ENCODE assay signal across 8 mouse cellular contexts in the genomic region with DNA sequence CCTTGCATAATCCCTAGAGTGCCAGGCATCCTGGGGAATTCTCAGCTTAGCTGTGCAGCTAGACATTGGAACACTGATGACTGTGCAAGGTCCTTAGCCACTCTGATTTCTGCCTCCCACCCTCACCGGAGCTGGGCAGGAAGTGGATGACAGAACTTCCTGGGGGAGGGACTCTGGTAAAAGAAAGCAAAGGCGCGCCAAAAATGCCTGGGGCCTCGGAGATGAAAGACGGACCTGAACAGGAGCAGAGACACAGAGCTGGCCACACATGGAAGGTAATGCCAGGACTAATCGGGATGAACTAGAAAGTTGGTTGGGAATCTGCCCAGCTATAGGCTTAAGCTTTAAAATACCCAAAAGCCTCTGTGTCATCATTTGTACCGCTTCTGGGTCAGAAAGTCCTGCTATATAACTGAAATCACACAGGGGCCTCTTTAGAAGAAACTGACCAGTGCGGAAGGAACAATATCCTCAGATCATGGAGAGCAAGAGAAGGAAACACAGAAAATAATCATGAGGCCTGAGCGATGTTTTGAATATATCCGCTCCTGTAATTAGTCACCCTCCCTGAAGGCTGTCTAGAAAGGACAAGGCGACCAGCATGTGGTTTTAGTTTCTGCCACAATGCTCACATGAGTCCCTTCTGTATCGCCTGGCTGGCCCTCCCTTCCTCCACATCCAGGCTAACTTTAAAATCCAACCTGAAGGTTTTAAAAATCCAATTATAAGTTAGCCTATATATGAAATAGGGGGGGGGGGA. TPM values are rescaled to one million over a fixed set of nuclear protein-coding genes. Genes with fewer than 3 reads are reported as not detected.
DNase-seq lines count a peak whose midpoint lies in the region; ATAC-seq lines count a peak whose summit lies in the region.

Slfn3 (plus strand) TSS at position 197 of the 760 bp plus-strand sequence.

- no peak within 1 kb of the TSS for H3K27ac ChIP-seq in midbrain, embryonic 11.5 days (ENCODE audit: low read depth, low read length)
- no peak within 1 kb of the TSS for H3K27ac ChIP-seq in midbrain, embryonic 10.5 days (replicated peaks)
- H3K27ac ChIP-seq in liver, embryonic 16.5 days (ENCODE audit: low read length), result peak within 1 kb of the TSS; percentile 34
- no peak within 1 kb of the TSS for H3K27ac ChIP-seq in midbrain, embryonic 16.5 days (ENCODE audit: low read length)

- ATAC-seq in midbrain, embryonic 11.5 days (ENCODE audit: low FRiP score), result no peak
- ATAC-seq in liver, embryonic 16.5 days (ENCODE audit: low read depth), result peak; percentile 45
- ATAC-seq in midbrain, embryonic 16.5 days, result no peak

- H3K9ac ChIP-seq in midbrain, embryonic 11.5 days (ENCODE audit: low read length), result no peak within 1 kb of the TSS
- H3K9ac ChIP-seq in liver, embryonic 16.5 days (ENCODE audit: low read depth, low read length), result peak within 1 kb of the TSS; percentile 66
- H3K9ac ChIP-seq in midbrain, embryonic 16.5 days (ENCODE audit: low read depth, low read length), result no peak within 1 kb of the TSS

- no peaks in the 10 kb centered on the region for H3K4me1 ChIP-seq in midbrain, embryonic 11.5 days (ENCODE audit: control insufficient read depth, insufficient read depth, low read length)
- H3K4me1 ChIP-seq in midbrain, embryonic 10.5 days, result no peaks in the 10 kb centered on the region
- H3K4me1 ChIP-seq in liver, embryonic 16.5 days (ENCODE audit: control insufficient read depth, low read depth, low read length), result peaks cover 9% of the 10 kb centered on the region
- no peaks in the 10 kb centered on the region for H3K4me1 ChIP-seq in midbrain, embryonic 16.5 days (ENCODE audit: control insufficient read depth, insufficient read depth, low read length)

- H3K9me3 ChIP-seq in midbrain, embryonic 11.5 days (ENCODE audit: control insufficient read depth, low read length), result no peaks in the 10 kb centered on the region
- no peaks in the 10 kb centered on the region for H3K9me3 ChIP-seq in midbrain, embryonic 10.5 days (replicated peaks)
- H3K9me3 ChIP-seq in liver, embryonic 16.5 days (replicated peaks; ENCODE audit: control insufficient read depth, low read length), result no peaks in the 10 kb centered on the region
- H3K9me3 ChIP-seq in midbrain, embryonic 16.5 days (replicated peaks; ENCODE audit: control insufficient read depth, low read length, poor library complexity, severe bottlenecking), result no peaks in the 10 kb centered on the region

- H3K4me2 ChIP-seq in midbrain, embryonic 11.5 days, result no peak within 1 kb of the TSS
- H3K4me2 ChIP-seq in liver, embryonic 16.5 days (ENCODE audit: low read depth, low read length), result peak within 1 kb of the TSS; percentile 58
- no peak within 1 kb of the TSS for H3K4me2 ChIP-seq in midbrain, embryonic 16.5 days (ENCODE audit: low read length)

- intact Hi-C loops in heart, postnatal 36 days (cut with DNase I), result no loop called here

- no peaks in the 10 kb centered on the region for H3K36me3 ChIP-seq in midbrain, embryonic 11.5 days (ENCODE audit: control insufficient read depth, insufficient read depth, low read length)
- no peaks in the 10 kb centered on the region for H3K36me3 ChIP-seq in midbrain, embryonic 10.5 days
- H3K36me3 ChIP-seq in liver, embryonic 16.5 days (ENCODE audit: control insufficient read depth, insufficient read depth), result no peaks in the 10 kb centered on the region; the same call in 1 of the 2 replicates
- H3K36me3 ChIP-seq in midbrain, embryonic 16.5 days (ENCODE audit: control insufficient read depth, insufficient read depth, low read length), result no peaks in the 10 kb centered on the region

- H3K4me3 ChIP-seq in midbrain, embryonic 11.5 days (ENCODE audit: low read depth, low read length), result no peak within 1 kb of the TSS
- H3K4me3 ChIP-seq in midbrain, embryonic 10.5 days, result no peak within 1 kb of the TSS
- peak within 1 kb of the TSS; percentile 62 for H3K4me3 ChIP-seq in liver, embryonic 16.5 days (ENCODE audit: low read depth, low read length)
- no peak within 1 kb of the TSS for H3K4me3 ChIP-seq in midbrain, embryonic 16.5 days (ENCODE audit: low read depth, low read length)

- DNase-seq in midbrain, embryonic 11.5 days (ENCODE audit: low spot score, missing footprints), result peak; percentile 70
- DNase-seq in midbrain, embryonic 10.5 days (ENCODE audit: low spot score), result no peak
- DNase-seq in cerebellum, postnatal 14 days, result peak; percentile 11 to 28
- peak; percentile 55 to 57 for DNase-seq in heart, postnatal 36 days
- peak; percentile 56 to 69 for DNase-seq in spleen, postnatal 10 days (ENCODE audit: low spot score in 2 of 2)
- DNase-seq in left cerebral cortex, adult 18-20 months (ENCODE audit: low spot score in 2 of 2), result no peak

- H3K27me3 ChIP-seq in midbrain, embryonic 11.5 days (ENCODE audit: control insufficient read depth, insufficient read depth, low read length), result no peaks in the 10 kb centered on the region
- no peaks in the 10 kb centered on the region for H3K27me3 ChIP-seq in midbrain, embryonic 10.5 days (ENCODE audit: low read depth, poor library complexity, severe bottlenecking)
- H3K27me3 ChIP-seq in liver, embryonic 16.5 days (ENCODE audit: control insufficient read depth, insufficient read depth, low read depth, low read length), result no peaks in the 10 kb centered on the region
- H3K27me3 ChIP-seq in midbrain, embryonic 16.5 days (ENCODE audit: control insufficient read depth, insufficient read depth, low read depth, low read length), result no peaks in the 10 kb centered on the region

- 88% methylated on average over 12 of the region's 12 CpGs for WGBS in midbrain, embryonic 11.5 days
- 86% methylated on average over 12 of the region's 12 CpGs for WGBS in midbrain, embryonic 10.5 days
- 25% methylated on average over 12 of the region's 12 CpGs for WGBS in liver, embryonic 16.5 days (ENCODE audit: insufficient replicate concordance)
- 84% methylated on average over 12 of the region's 12 CpGs for WGBS in midbrain, embryonic 16.5 days

RNA-seq across cellular contexts. Expression of gene Slfn3, which starts in this region (rescaled TPM):
- 0.08 and 0.42 TPM in 2 replicates for polyA plus RNA-seq in midbrain, embryonic 11.5 days (2014; fragmentation: Nextera tagmentation; extraction: Ambion mirVana)
- 0.33 and 0.41 TPM in 2 replicates for polyA plus RNA-seq in midbrain, embryonic 10.5 days (2016; fragmentation: Nextera tagmentation; extraction: Ambion mirVana)
- 1 to 10 TPM; 3.1 to 4.1 TPM for total RNA-seq in heart, postnatal 36 days (2021)
- 2.0 and 2.5 TPM in 2 replicates for polyA plus RNA-seq in liver, embryonic 16.5 days (2015; fragmentation: Nextera tagmentation; extraction: Ambion mirVana)
- 0.14 TPM in 1 of 2 replicates, not detected in the other for polyA plus RNA-seq in midbrain, embryonic 16.5 days (2015; fragmentation: Nextera tagmentation; extraction: Ambion mirVana)
- total RNA-seq in left cerebral cortex, adult 18-20 months (2021), result under 1 TPM; 0.40 to 0.66 TPM

Comparison
In these comparisons a context has a peak if more than half of its experiments do, and no peak if none do; other contexts are left out.
1. Peak in DNase-seq in midbrain, embryonic 11.5 days; RNA of the gene not detected or under 1 TPM.
2. DNase-seq: peak in cerebellum, postnatal 14 days (2 of 2), heart, postnatal 36 days (2 of 2) and spleen, postnatal 10 days (2 of 2); none in midbrain, embryonic 10.5 days (single experiment) and left cerebral cortex, adult 18-20 months (0 of 2).